Mouse (Mus musculus) embryonic fibroblast, embryonic 13.5 days (primary cell): ENCODE measurements at regions not wholly inside any gene's neighbourhood (a gene's known extent, or its start where the extent isn't known, plus 50 kb on each side); places are given as distances from the start of the nearest gene placed in this dataset.

Source experiments
- CTCF ChIP-seq: IDR thresholded peaks from 2 replicates; pipeline ENCODE4 v1.5.1; 2011; ENCODE audit warnings: mild to moderate bottlenecking, control low read depth, low read length, moderate library complexity, borderline replicate concordance; ENCODE audit not compliant: insufficient read depth
- POLR2A ChIP-seq: IDR thresholded peaks from 2 replicates; pipeline ENCODE4 v1.6.1; 2011; ENCODE audit warnings: low read depth, mild to moderate bottlenecking, control low read depth, low read length, moderate library complexity

- TF ChIP-seq CTCF = no peak
- TF ChIP-seq POLR2A = no peak
Observed at GRCm38 (mm10) chr1:94139445-94140062, 87.2 kb upstream of the Pdcd1 start.
